Mouse (Mus musculus) inflammation-experienced regulatory T-cells, adult 6 months (primary cell): ENCODE measurements around the gene Abr. TPM values are rescaled to one million over a fixed set of nuclear protein-coding genes. Genes with fewer than 3 reads are reported as not detected.

ENCODE experiments used
- ATAC-seq: one replicate; pipeline ENCODE4 v1.8.0; 2017
- polyA plus RNA-seq, 3 experiments: library from polyadenylated mRNA; unstranded; fragments of 100-300 nt; shearing (Covaris generic); gene quantifications; one replicate each; pipeline ENCODE4 v1.2.1; 2017

The Abr gene
- polyA plus RNA-seq, 3 experiments from 2014 or later = 14.4 to 17.1 (median 15.4) TPM

DNA sequence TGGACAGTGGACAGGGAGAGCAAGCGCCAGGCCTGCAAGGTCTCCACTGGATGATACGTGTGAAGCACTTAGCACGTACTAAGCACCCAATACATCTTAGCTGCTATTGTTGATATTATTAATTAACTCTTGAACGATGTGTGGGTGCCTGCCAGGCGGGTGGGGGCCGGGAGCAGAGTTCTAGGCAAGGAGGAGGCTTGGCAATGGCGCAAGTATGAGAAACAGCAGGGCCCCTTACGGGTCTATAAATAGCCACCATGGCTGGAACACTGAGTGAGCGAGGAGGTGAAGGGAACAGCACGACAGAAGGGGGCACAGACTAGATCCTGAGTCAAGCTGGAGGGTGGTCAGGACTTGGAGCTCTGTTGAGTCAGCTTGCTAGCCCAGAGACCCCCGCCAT is 107.0 kb downstream of the Abr start:
- ATAC-seq = no peak

DNA sequence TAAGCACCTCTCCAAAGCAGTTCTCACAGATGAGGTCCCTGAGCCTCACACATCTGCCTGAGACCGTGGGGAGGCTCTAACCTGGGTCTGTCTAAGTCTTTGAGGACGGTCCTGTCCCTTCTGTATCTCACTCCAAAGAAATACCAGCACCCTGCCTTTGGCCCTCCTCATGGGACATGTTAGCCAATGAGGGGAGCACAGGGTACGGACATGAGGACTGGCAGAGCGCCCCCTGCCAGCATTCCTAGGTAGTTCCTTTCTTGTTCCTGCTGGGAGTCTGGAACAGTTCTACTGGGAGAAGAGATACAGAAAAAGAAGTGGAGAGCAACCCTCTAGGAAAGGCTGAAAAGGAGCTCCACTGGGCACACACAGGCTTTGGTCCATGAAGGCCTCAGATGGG is 111.1 kb downstream of the Abr start:
- no peak for ATAC-seq

DNA sequence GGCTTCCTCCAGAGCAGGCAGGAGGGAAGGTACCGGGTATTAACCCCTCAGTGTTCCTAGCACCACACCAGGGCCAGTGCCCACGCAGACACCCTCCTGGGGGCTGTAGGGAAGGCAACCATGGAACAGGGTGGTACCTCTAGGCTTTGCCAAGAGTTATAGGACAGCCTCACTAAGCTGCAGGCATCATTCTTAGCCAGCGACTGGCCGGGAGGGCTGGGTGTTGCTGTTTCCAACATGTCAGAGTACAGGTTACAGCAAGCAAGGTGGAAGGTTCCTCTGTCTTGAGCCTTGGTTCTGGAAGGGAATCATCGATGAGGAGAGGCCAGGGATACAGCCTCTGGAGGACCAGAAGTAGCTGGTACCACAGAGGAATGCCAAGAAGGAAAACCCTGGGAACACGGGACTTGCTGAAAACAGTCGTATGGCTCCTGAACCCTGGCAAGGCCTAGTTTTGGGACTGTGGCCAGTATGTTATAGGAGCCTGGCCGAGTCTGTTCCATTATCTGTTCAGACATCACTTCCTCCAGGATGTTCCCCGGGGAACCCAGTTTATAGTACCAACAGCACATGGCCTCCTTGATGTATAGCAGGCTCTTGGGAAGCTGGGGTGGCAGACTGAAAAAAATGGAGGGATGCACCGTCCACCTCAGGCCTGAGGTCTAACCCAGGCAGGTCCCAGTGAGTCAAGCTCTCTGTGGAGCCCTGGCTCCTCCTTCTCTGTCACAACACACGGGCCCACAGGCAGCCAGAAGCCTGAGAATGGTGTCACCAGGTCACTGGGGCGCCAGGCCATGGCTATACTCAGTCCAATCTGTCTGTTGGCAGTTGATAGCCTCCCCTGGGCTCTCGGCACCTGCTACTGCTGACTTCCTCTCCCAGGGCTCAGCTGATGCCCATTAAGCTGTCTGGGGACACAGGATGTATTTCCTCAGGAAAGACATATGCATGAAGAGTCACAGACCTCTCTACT is 112.1 kb downstream of the Abr start:
- no peak for ATAC-seq

DNA sequence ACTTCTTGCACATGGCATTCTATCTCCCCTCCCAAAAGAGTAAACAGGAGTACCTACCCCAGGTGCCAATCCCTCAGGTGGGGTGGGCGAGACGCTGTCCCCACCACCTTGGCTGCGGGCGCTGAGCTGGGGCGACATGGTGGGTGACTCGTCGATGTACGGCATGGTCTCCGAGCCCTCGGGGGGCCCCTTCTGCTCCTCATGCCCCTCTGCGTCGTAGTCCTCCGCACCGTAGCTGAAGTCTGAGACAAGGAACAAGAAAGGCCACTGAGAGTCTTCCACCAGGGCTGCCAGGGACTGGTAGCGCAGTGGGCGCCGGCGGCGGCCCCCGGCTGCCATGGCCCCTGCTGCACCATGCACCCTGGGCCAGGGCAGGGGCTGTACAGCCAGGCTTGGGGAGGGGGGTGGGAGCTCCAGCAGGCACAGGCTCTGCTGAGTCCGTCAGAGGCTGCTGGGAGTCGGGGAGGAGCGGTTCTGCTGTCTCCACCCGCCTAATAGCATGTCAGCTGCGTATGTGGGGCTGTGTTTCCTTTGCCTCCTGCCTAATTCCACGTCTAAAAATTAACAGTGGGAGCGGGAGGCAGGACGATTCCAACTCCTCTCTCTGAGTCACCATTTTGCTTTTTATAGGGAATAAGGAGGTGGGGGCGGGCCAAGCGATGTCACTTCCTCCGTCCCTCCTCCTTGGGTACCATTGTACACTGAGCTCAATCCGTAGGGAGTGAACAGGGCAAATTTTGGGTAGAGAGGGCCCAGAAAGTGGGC is 113.1 kb downstream of the Abr start:
- no peak for ATAC-seq

DNA sequence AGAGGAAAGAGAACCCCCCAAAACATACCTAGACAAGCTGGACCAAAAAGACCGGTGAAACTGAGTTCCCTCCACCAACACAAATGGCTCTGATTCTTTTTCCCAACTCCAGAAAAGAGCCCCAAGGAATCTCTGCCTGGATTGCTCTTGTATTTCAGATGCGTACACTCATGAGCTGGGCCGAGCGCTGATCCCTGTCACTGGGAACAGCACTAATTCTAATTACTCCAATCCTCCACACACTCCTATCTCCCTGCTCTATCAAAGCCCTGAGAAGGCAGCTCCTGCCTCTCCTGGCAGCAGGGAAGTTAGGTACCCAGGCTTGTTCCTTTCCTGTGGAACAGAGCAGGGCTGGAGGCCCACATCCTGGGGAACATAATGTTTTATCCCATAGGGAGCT is 114.0 kb downstream of the Abr start:
- ATAC-seq = no peak

DNA sequence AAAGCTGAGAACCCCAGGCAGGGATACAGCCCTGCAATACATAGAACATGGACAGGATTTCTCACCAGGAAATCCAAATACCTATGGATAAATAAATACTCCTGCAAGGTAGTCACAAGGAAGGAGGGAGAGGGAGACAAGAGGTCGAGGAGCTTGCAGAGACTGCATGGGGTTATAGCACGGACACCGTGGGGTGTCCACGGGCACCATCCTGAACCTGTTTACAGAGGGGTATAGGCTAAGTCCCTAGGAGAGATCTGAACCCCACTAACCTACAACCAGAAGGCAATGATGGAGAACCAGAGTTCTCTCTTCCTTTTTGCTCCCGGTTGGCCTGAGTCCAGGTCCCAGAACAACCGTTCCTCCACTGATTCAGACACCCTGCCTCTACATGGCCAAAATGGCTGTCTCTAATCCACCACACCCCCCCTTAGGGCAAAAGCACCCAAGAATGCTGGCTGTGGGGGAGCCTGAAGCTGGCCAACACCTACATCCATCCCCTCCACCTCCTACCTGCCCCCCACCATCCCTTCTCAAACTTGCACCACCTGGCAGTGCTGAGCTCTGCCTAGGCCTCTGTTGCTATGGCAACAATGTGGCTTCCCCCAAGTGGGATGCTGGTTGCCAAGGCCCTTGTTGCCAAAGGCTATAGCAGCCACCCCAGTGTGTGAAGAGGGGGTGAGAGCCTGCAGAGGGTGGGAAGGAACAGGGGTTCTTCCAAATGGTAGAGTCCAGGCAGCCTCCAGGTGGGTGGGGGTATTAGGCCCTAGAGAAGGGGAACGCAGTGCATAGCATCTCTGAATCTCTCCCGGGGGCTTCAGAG is 114.6 kb downstream of the Abr start:
- no peak for ATAC-seq

DNA sequence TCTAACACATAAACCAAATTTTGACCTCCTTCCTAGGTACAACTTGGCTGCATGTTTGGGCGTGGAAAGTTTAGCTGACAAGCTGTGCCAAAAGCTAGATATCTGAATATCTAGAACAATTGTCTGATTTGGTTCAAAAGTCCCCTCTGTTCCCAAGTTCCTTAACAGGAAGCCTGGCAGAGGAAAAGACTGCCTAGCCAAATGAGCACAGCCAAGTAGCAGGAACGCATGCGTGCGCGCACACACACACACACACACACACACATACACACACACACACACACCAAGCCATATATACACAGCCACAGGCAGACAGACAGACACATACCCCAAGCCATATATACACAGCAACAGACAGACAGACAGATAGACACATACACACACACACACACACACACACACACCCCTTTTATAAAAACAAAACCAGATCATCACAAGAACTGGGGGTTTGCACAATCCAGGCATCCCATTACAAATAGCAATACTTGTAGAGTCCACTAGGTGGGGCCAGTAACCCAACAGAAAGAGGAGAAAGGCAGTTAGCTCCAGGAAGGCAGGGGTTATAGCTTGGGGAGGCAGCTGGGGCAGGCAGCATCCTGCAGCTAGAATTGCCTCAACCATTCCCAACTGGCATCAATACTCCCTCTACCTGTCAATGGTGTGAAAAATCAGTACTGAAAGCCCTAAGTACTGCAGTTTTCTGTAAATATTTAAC is 115.4 kb downstream of the Abr start:
- no peak for ATAC-seq

DNA sequence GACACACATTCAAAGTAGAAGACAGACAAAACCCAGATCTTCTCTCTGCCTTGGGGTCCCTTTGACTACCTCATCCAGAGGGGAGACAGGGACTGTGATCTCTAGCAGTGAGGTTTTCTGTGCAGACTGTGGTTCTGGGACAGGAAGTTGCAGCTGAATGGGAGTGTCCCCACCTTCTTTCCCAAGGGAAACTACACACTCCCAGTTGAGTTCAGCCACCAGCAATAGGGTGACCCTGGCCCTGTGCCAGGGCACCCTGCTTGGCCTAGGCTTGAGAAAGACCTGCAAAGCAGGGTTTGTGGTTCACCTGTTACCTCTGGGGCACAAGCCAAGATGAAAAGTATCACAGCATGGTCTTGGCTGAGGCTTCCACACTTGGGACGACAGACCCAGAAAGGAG is 117.0 kb downstream of the Abr start:
- no peak for ATAC-seq

DNA sequence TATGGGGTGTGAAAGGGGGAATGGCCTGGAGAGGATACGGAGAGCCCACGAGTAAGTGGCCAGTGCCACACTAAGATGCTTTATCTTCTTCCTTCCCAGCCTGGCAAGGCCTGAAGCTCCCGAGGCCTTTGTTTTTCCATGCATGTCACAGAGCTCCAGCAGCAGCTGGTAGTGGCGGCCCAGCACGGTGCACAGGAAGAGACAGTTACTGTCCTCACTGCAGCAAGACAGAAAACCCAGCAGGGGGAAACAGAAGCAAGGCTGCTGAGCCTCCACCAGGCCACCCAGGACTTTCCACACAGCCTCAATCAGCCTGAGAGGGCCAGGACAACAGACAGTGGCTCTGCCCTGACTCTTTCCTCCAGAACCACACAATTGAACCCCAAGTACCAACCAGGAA is 118.1 kb downstream of the Abr start:
- ATAC-seq = no peak

DNA sequence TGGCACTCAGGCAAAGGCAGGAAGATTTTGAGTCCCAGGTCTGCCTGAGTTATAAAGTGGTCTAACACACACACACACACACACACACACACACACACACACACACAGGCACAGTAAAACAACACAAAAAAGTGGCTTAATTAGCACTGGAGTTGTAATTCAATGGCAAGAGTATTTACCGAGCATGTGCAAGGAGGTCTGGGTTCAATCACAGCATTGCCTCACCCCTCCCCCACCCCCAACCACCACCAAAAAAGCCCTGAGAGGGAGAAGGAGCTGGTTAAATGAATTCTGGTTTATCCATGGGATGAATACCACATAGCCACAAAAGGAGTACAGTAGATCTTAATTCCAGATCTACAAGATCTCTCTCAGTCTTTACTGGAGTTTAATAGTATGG is 122.1 kb downstream of the Abr start:
- ATAC-seq = no peak

DNA sequence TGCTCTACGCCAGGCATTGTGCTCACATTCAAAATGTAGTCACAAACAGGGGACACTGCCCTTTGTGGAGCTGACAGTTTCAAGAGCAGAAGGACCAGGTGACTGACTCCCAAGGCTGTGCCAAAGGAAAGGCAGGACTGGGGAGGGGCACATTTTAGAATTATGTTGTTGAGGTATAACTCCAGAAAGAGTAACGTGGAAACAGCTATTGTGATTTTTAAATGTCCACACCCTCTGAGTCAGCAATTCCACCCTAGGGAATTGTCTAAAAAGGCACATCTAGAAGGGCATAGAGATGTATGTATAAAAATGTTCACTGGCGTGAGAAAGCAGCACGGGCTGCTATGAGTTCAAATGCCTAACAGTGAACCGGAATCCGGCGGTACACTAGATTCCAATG is 122.5 kb downstream of the Abr start:
- no peak for ATAC-seq

DNA sequence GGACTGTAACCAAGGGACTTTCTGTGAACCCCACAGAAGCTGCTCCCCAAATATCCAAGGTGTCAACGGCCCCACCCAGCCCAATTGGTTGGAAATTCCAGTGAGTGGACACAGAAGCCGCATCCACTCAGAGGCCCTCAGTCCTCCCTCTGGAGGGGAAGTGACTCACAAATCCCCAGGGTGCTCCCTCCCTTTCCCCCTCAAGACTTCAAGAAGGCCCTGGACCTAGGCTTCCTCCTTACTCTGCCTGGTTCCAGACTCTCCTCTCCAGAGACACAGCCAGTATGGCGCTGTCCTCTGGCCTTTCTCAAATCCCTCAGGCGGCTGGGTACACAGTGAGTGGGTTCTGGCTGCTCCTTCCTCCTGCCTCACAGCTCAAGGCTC is 124.4 kb downstream of the Abr start:
- ATAC-seq = no peak

DNA sequence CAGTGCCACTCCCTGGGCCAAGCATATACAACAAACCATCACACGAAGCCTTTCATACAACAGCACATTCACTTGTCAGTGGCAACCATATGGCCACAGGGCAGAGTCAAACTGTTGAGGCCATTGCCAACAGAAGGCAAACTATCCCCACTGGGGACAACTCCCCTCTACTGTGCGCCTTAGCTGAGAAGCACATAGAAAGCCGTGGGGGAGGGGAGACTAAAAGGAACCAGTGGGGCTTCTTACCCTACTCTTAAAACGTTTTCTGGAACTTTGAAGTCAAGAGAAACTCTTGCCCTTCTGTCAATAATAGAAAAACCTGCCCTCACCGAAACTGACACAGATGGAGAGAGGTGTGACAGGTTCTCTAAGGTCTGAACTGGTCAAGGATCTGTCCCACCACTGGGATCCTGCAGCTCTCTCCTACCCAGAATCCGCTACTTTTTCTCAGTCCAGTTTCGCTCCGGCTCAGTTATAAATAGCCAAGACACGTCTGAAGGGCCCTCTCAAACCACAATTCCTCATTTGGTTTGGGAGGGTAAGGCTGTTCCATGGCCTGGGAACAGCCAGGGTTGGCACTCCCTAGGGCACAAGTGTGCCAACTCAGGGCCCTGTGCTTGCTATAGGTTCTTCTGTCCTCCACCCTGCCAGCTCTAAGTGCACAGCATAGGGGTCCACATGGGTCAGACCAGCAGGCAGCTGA is 124.9 kb downstream of the Abr start:
- no peak for ATAC-seq

DNA sequence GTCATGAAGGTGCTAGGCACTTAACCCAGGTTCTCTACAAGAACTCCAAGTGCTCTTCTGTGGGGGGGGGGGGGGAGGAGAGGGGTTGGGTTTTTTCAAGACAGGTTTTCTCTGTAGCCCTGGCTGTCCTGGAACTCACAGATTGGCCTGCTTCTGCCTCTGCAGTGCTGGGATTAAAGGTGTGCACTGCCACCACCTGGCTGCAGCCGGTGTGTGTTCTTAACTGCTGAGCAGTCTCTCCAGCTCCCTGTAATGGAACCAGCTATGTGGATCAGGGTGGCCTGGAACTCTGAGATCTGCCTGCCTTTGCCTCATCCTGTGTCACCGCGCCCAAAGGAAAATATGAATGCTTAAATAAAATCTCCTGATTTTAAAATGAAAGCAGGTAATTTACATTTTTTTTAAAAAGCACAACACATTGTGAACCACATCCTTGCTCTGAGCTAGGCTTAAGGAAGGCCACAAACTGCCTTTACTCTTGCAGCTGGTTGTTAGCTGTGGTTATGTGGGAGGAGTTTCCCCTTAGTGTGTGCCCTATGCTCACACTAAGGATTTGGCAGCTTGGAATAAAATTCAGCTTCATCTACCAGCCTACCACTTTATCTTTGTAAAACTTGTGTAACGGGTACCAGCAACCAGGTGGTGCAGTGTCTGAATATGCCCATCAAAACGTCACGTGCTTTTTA is 125.9 kb downstream of the Abr start:
- peak; percentile 53 for ATAC-seq

DNA sequence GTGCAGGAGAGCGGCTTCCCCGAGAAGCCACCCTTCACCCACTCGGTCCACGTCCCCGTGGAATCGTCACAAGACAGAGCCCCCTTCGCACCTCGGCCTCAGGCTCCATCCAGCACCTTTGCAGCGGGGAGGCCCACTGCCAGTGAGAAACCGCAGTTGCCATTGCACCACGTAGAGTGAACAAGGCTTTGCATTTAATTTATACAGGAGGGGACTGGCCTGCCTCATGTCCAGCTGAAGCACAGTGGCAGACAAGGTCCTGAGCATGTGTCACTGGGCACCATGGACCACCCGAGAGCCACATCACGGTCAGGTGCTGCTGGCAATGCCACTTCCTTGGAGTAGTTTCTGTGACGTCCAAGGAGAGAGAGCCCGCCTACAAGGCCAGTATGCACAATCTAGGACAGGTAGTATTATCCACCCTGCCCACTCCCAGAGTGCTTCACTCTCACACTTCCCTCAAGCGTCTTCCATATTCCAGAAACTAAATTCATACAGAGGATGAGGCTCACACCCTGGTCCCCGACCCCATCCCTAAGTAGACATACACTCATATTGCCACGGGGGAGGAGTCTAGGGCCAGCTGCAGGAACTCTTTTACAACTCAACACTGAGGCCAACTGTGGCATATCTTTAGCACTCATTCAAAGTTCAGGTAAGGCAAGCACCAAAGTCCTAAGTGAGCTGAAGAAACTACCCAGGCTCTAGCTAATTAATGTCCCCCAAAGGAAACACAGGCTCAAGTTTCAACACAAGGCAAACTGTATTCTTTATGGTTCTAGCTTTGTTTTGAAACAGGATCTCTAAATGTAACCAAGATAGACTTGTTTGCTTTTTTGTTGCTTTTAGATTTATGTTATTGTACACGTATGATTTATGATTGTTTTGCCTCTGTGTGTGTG is 126.7 kb downstream of the Abr start:
- ATAC-seq = no peak

DNA sequence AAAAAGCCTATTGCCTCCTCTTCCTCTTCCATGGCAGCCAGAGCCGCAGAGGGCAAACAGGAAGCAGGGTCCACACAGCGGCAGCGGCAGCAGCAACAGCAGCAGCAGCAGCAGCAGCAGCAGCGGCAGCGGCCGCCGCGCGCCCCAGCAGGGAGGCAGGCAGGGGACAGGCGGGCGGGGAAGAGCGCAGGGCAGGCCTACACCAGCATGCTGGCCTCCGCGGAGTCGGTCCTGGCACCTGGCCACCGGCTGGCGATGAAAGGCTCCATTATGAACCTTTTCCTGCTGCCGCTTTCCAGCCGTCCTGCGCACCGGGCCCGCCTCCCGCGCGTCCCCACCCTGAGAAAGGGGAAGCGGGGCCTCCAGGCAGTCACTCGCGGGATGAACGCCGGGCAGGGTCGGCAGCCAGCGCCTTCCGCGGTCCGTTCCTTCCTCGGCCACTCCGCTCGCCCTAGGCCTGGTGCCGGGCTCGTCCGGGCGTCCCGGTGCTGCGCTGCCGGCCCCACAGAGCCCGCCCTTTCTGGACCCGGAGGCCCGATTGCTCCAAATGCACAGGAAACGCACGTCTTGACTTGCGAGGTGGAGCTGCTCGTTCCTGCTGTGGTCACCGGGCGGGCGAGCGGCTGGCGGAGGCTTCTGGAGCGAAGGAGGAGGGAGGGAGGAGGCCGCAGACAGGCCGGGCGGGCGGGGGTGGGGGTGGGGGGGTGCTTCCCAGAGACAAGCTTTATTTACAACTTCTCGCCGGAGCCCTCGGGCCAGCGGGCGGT is 127.6 kb downstream of the Abr start:
- peak; percentile 59 for ATAC-seq

DNA sequence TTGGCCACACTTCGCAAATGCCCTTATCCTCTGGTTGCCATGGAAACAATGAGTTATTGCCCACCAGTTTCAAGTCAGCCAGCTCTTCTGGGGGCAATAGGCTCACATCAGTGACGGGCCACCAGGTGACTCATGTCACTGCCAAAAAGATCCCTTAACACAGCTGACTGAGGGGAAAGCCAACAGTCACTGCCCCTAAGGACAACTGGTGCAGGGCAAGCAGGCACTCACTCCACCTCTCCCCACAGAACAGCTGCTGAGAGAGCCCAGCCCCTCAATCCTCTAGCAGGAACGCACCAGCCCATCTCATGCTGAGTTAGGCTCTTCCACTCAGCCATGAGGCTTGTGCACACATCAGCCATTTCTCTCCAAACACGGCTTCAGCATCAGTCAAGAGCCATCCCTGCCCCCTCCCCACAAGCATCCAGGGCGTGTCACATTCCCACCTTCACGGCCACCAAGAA is 128.3 kb downstream of the Abr start:
- no peak for ATAC-seq

DNA sequence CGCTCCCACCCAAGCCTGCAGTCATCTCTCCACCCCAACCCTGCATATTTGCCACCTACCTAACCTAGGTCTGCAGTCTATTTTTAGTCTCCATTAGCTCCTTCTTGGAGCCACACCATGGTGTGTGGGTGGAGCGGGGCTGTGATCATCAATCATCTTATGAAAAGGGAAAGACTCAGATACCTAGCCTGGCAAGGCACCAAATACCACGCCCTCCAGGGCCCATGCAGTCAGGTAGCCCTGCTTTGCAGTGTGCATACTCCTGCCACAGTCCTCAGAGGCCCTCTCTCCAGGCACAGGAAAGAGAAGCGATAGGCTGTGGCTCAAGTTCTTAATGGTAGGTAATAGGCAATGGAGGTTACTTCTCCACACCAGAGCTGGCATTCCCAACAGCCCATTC is 128.9 kb downstream of the Abr start:
- no peak for ATAC-seq

DNA sequence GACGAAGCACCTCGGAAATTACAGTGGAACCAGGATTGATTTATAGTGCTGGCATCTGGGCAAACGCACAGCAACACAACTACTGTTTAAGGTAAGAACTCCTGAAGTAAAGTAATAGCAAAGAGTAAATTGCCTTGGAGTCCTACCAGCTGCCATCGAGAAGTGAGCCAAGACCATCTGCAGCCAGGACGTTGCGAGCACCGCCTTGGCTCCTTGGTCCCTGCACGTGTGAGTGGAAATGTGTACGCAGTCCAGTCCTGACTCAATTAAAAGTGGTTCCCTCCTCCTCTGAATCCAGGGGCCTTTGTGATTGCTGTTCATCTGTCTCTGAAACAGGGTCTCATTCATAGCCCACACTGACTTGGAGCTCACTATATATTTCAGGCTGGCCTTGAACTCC is 130.3 kb downstream of the Abr start:
- ATAC-seq = no peak
